Mouse (Mus musculus) activated CD4-positive, CD25-positive, alpha-beta regulatory T cell, adult 4 months (primary cell): ENCODE results near the gene Gltp. TPM values are rescaled to one million over a fixed set of nuclear protein-coding genes. Genes with fewer than 3 reads are reported as not detected.
A peak's percentile ranks its signal among the peaks of the same experiment; 100 is the strongest.

Source experiments
- ATAC-seq: one replicate; pipeline ENCODE4 v1.8.0; 2017
- polyA plus RNA-seq, 2 experiments: library from polyadenylated mRNA; unstranded; fragments of 100-300 nt; shearing (Covaris generic); gene quantifications; one replicate each; pipeline ENCODE4 v1.2.1; 2017

Gene Gltp
- polyA plus RNA-seq, 2 experiments from 2014 or later, result 251 to 266 TPM

DNA sequence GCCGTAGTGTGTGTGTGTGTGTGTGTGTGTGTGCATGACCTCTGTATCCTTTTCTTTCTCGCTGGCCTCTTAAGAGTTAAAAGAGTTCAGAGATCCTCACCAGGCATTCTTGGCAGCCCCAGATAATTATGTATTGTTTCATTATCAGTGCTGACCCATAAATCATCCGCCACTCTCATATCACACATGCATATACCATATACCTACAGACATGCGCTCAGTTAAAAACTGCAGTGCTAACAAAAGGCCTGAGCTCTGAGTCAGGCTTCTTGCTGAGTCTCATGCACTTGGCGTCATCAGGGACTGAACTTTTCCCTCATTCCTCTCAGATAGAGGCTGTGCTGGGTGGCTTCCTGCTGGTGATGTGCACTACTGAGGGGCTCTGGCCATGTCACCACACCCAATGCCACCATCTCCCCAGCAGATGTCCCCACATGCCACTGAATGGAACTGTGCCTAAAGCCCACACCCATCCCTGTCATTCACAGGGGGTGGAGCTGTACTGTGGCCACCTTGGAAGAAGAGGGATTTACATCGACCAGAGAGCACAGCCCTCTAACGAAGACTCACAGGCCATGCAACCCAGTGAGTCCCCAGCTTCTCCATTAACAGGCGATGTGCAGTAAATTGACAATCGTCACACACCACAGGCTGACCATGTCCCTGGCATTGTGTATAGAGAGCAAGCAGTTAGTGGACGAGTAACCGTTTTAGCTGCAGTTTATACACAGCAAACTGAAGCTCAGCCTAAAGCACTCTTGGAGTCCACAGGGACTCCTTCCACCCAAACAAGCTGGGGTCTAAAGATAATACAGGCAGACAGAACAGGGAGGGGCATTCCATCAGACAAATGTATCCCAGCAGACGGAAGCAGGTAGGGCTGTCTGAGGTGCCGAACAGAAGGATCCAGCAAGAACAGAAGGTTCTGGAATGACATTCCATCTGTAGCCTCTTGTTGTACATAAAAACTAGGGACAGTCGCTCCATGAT is 11.9 kb upstream of the Gltp start:
- no peak for ATAC-seq

DNA sequence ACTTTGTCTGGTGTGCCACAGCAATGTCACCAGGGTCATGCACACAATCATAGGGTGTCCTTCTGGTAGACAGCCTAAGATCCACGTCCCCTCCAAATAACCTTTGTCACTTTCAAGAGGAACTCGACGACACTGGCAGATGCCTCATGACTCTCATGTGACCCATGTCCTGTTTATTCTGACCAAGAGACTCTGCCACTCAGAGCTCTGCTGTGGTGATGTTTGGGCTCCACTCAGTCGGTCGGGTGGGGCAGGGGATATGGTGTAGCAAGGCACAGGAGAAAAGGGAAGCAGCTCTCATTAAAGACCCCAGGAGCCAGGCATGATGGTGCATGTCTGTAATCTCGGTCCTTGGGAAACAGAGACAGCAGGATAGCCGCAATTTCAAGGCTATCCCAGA is 8.2 kb upstream of the Gltp start:
- ATAC-seq, result no peak

DNA sequence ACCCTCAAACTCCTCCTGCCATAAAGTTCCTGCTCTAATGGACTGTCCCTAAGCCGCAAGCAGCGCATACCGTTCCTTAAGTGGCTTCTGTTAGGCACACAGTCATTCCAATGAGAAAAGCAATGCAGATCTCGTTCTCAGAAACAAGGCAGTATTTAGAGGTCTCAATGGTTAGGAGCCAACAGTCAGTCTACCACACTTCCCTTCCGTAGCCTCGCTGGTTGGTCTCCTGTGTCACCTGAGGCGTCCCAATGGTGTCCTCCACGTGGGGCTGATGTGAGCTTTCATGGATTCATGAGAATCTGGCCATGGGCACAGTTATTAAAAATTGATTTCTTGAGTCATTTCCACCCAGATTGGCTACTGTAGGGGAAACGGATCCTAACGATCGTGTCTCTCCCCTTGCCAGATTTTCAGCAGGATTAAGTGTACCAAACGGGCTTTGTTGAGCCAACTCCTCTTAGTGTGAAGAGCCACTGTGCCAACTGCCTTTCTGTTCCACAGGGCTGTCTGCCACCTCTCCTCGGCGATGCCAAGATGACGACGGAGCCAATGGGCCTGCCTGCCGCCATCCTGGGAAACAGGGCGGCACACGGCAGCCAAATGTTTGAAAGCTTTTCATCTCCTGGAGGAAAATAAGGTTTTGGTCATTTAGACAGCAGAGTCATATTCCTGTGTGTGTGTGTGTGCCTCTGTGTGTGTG is 7.4 kb upstream of the Gltp start:
- ATAC-seq, result no peak

DNA sequence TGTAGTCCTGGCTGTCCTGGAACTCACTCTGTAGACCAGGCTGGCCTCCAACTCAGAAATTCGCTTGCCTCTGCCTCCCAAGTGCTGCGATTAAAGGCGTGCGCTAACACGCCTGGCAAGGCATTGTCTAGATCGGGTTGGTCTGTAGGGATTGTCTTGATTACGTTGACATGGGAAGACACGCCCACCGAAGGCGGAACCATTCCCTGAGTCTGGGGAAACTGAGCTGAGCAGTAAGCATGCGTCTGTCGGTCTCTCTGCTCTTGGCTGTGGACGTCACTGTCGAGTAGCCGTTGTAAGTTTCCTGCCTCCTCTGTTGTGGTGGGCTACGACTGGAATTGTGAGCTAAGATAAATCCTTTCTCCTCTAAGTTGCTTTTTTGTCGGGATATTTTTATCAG is 6.2 kb upstream of the Gltp start:
- ATAC-seq, result no peak

DNA sequence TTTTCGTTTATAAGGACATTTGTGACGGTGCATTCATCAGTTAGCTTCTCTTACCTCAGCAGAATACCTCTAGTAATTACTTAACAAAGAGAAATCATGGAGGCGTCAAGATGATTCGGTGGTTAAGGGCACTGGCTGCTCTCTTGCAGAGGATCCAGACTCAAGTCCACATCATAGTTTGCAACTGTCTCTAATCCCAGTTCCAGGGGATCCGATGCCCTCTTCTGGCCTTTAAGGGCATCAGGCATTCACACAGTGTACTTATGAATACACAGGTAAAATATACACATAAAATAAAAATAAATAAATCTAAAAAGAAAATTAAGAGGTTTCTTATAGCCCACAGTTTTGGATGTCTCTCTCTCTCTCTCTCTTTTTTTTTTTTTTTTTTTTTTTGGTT is 5.0 kb upstream of the Gltp start:
- ATAC-seq, result no peak

DNA sequence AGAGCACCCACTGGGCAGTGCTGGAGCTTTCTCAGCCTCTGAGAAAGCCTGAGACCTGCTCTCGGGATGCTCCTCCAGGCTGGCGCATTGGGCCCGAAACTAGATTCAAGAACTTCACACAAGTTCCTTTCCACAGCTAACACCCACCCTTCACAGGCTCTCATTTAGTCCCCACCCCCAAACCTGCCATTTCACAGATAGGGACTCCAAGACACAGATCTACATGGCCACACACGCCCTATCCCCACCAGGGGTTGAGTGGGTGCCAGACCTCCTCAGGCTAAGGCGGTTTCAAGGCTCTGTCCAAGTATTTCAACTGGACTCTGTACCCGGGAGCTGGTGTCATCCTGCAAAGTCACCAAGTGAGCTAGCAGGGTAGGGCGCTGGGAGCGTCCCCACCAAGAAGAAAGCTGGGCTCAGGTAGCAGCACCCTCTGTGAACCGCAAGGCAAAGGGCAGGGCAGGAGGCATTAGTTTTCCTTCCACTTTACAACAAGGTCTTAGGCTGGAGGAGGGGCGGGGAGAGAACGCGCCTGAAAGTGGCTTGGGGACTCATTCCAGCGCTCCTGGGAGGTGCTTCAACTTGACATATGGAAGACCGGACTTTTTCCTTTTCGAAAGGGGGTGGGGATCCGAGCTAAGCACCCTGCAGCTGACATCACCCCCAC is 951 bp downstream of the Gltp start:
- peak; percentile 26 for ATAC-seq

DNA sequence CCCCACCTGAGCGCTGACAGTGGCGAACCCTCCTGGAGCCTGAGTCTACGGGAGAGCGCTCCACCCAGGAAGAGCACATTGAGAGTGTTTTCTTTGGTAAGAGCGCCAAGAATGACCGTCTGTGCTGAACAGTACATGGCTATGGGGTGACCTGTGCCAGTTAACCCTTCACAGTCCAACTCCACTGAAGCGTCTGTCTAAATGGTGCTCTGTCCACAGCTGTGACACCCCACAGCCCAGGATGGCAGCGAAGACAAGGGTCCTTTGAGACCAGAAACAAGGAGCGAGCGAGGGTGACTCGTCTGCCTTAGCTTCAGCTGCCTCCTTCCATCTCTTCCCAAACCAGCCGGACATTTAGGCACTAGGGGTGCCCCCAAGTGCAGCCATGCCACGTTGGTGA is 2.1 kb downstream of the Gltp start:
- ATAC-seq, result no peak

DNA sequence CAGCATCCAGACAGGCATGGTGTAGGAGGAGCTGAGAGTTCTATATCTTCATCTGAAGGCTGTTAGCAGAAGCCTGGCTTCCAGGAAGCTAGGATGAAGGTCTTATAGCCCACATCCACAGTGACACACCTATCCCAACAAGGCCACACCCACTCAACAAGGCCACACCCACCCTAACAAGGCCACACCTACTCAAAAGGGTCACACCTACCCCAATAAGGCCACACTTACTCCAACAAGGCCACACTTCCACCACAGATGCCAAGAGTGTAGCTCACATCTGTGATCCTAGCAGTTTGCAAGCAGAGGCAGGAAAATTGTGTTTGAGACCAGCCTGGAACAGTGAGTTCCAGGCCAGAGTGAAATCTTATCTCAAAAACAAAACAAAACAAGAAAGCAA is 2.9 kb downstream of the Gltp start:
- no peak for ATAC-seq

DNA sequence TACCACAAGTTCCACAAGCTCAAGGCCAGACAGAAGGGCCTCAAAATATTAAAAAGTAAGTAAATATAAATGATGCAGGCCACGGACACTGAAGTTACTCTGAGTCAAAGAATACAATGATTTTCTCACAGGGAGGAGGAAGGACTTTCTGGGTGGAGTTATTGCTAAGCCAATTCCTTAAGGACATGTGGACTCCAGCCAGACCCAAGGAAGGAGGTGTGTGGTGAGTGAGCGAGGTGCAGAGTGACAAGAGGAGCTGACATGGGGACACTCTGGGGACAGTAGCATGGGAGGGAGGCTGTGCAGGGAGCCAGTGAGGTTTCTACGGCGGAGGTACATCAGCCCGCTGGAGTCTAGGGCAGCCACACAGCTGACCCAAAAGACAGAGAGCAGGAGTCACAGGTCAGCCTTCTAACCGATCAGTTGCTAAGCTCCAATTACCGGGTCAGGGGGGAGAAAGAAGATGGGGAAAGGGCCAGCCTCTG is 4.0 kb downstream of the Gltp start:
- no peak for ATAC-seq

DNA sequence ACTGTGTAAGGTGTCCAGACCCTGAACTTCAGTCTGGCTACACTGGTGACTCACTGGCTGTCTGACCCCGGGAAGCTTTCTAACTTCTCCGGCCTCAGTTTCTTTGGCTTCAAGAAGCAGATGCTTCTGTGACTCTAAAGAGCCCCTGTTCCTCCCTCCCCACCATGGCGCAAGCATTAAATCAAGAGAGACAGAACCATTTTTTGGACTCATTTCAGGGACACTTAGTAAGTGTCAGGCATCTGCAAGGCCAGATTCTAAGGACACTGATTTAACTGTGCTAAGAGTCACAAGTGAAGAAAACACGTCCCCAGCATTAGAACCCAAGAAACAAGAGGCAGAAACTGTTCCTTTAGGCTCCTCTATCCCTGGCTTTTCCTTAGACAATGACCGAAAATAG is 4.8 kb downstream of the Gltp start:
- ATAC-seq, result no peak

DNA sequence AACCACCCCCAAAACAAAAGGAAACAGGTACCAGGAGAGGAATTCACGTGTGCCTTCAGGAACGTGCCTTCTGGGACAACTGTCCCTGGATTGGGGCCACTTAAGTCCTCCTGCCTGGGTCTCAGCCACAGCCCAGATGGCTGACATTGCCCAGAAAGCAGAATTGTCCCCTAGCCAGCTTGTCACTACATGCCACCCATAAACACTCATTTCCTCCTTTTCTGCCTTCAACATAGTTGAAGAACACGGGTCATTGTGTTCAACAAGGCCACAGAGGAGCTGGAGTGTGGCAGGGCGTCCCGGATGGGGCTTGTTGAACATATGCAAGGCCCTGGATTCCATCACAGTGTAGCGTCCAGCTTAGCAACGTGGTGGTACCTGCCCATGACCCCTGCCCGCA is 9.1 kb downstream of the Gltp start:
- no peak for ATAC-seq

DNA sequence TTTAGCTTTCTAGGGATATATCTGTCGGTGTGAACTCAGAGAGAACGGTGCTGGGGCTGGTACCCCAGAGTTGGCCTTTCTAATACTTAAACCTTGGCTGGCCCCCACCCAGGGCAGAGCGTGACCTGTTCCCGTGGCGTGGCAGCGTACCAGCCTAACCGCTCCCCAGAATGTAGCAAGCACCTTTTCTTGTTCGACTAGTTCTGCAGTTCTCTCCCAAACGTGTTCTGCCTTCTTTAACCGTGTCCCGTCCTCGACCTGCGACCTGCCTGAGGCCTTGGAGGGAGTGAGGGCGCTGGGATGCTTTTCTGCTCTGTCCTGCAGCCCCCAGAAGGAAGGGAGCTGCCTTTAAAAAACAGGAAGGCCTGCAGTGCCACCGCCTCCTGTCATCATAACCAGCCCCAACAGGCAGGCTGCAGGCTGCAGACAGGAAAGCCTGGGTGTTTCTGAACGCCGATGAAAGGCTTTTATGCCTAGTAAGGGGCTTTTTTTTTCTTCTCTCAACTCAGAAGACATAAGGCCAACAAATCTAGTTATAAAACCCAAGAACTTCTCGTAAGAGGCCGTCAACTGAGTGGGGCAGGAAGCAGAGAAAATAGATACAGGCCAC is 10.0 kb downstream of the Gltp start:
- ATAC-seq, result peak; percentile 78

DNA sequence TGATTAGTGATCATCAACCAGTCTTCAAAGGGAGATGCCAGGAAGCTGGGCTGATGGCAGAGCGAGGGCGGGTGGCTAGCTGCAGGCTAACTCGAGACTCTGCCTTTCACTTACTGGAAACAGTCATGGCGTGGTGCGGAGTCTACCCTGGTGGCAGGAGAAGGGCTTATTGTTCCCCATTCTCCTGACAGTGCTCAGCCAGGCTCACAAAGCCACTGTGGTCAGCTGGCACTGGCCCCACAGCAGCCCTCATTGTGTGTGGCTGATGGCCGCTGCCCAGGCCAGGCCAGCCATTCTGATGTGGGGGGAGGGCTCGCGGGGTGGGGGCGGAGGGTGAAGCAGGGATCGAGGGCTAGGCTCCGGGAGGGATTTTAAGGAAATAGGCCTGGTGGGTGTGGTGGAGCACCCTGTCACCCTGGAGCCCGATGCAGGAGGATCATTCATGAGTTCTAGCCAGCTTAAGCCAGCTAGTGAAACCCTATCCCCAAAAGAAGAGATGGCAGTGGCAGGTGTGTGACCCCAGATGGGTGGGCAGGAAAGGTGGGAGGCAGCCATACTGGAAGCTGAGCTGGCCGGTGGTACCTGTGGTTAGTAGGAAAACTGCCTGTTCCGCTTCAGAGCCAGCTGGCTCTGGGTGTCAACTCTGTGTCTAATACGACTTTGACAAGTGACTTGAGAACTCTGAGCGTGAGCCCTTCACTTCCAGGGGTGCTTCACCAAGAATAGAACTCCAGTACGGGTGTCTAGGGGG is 10.8 kb downstream of the Gltp start:
- no peak for ATAC-seq

DNA sequence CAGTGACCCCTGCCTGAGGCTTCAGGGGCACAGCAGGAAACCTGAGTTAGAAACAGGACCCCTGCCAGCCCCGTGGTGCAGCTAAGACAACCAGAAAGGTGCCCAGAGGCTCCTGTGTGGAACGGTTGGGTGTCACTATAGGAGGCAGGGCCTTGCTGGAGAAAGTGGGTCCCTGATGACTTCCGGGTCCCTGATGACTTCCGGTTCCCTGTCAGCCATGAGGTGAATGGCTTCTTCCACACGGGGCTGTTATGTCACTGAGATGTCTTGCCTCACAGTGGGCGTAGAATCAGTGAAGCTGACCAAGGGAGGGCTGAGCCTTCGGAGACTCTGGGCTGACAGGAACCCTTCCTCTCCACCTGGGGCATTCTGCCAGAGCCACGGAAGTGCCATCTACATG is 16.2 kb downstream of the Gltp start:
- ATAC-seq, result no peak

DNA sequence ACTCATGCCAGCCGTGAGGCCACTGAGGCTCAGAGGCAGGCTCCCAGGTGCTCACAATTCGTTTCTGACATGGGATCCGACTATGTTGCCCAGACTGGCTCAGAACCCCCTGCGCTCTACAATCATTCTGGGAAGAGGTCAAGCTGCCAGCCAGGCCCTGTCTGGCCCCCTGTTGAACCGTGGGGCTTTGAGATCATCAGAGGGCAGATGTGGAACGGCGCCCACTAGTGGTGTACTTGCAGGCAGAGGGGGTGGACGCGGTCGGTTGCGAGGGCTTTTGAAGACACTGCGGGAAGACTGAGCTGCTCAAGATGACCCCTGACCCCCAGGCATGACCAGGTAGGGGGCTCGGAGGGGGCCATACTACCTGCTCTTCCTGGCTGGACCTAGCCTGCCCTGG is 17.7 kb downstream of the Gltp start:
- ATAC-seq, result no peak

DNA sequence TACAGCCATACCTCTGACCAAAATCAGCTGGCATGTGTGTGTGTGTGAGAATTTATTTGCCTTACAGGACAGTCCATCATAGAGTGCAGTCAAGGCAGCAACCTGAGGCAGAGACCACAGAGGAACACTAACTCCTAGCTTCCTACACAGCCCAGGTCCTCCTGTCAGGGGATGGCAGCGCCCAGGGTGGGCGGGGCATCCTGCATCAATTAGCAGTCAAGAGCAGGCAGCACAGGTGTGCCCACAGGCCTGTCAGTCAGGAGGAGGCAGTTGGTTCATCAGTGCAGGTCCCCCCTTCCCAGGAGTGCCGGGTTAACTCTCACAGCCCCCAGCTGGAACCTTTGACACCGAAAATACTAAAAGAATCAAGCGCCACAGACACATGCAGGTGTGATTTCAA is 21.8 kb downstream of the Gltp start:
- no peak for ATAC-seq

DNA sequence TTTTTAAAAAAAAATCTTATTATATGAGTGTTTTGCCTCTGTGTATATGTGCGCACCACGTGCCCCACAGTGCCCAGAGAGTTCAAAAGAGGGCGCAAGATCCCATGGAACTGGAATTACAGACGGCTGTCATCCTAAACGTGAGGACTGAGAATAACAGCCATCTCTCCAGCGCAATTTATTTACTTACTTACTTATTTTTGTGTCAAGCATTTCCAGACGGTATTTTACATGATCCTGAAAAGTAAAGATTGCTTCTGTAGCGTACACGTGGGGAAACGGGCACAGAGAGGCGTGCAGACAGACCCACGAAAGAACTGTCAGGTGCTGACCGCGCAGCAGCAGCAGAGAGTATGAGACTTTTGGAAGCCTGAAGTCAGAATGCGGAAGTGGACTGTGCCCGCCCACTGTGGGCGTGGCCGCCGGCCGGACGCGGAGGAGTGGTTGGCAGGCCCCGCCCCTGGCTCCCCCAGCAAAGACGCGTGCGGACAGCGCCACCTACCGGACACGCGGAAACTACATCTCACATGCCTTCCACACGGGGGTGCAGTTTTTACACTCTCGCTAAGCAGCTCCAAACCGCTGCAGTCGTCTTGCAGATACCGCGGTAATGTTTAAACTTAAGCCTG is 23.4 kb downstream of the Gltp start:
- ATAC-seq, result peak; percentile 90

DNA sequence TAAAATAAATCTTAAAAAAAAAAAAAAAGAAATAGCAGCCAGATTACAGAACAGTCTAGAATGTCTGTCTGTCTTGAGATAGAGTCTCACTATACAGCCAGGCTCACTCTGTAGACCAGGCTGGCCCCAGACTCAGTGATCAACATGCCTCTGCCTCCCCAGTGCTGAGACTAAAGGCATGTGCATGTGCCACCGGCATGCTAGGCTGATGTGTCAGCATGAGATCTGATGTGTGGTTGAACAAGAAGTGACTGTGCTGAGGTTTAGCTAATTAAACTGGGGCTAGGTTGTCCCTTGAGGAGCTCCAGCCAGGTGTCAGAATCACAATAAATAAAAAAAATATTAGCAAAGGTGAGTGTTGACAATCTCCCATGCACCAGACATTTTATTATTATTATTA is 24.1 kb downstream of the Gltp start:
- no peak for ATAC-seq

DNA sequence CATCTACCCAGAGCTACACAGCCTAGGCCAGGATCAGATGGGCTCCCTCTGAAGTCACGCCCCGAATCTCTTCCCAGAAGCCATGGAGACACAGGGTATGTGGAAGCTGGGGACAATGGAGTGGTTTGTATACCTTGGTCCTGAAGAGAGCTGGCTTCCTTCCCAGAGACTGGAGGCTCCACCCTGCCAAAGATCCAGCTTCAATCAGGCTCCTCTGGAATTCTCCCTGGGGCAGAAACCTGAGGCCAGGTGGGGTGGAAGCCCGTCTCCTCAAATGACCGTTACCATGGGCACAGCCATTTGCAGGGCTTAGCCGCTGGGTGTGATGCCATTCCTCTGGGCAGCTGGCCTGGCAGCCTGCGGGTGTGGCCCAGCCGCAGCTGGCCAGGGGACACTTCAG is 26.0 kb downstream of the Gltp start:
- ATAC-seq, result no peak

DNA sequence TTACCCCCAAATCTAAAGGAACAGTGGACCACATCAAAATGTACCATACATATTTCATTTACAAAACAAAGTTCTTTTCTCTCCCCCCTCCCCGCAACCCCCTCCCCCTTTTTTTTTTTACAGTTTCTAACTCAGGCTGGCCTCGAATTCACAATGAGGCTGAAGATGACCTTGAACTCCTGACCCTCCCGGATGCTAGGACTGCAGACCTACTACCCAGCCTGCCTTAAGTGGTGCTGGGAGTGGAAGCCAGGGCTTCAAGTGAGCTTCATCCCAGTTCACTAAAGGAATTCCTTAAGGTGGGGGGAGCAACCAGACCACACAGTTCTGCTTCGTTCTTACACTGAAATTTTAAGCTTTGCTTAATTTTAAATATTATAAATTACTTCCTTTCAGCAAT is 26.6 kb downstream of the Gltp start:
- ATAC-seq, result no peak

DNA sequence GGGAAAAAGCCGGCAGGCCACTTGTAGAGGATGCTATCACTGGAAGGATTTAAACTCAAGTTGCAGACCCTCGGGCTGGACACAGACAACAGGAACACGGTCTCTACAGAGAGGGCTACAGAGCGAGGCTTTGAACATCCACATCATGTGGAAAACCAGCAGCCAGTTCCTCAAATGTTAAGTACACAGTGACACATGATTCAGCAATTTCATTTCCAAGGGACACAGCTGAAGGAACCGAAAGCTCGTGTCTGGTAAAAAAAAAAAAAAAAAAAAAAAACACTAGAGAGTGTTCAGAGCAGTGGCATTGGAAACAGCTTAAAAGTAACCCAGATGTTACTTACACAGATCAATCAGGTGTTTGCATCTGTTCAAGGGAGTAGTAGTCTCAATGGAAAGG is 29.8 kb downstream of the Gltp start:
- no peak for ATAC-seq

DNA sequence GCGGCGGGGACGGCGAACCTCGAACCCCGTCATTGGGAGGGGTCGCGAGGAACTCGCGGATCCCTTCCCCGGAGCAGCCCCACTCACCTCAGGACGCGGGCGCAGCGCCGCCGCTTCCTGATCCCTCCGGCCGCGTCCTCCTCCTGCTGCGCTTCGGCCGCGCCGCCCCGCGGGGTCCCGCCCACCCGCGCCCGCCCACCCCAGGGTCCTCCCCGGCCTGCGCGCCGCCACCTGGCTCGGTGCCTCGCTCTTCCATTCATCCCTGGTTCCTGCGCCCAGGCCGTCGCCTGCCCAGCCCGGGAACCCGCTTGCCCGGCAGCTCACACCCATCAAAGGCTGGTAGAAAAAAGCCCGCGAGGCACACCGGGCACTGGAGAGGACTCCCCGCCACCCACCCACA is 32.5 kb downstream of the Gltp start, which contains the start of gene Trpv4:
Gene Trpv4, minus strand, starts transcription at position 167 of the 400 bp plus-strand sequence.
- no peak for ATAC-seq
